Mouse (Mus musculus) T-helper 17 cell (primary cell): Measurements from ENCODE around the gene Ccdc8.

Experiments
- in situ Hi-C, 2 experiments: fragments of 300-600 bp; cut with MboI, MseI; formaldehyde crosslinking; loops; 1 replicate in 1 of 2; 2 replicates in 1 of 2; pipeline ENCODE4 v1.15.1; 2025; ENCODE audit warnings: high pct_unique_total_duplicates in 2 of 2

The Ccdc8 gene

GRCm38 (mm10) chr7:16971160-16971559 is 21.3 kb upstream of the Ccdc8 start:
- in situ Hi-C loops: no loop called here

GRCm38 (mm10) chr7:16974018-16974417 is 18.5 kb upstream of the Ccdc8 start:
- in situ Hi-C loops: no loop called here

GRCm38 (mm10) chr7:16976298-16976697 is 16.2 kb upstream of the Ccdc8 start:
- in situ Hi-C loops: no loop called here

- in situ Hi-C loops: no loop called here
Measured at GRCm38 (mm10) chr7:16978173-16978572, 14.3 kb upstream of the Ccdc8 start.

GRCm38 (mm10) chr7:16978593-16978992 is 13.9 kb upstream of the Ccdc8 start:
- in situ Hi-C loops: no loop called here

GRCm38 (mm10) chr7:16980348-16980747 is 12.2 kb upstream of the Ccdc8 start:
- in situ Hi-C loops: no loop called here

GRCm38 (mm10) chr7:16982859-16983568 is 9.5 kb upstream of the Ccdc8 start, which contains the start of gene Gm42372:
Gene Gm42372, plus strand, starts transcription at chr7:16983086.
- in situ Hi-C loops: no loop called here

GRCm38 (mm10) chr7:16987541-16988149 is 4.9 kb upstream of the Ccdc8 start:
- in situ Hi-C loops: no loop called here

- in situ Hi-C loops: no loop called here
Measured at GRCm38 (mm10) chr7:16988405-16988804, 4.1 kb upstream of the Ccdc8 start.

- in situ Hi-C loops: loop anchor here in 1 of 2 experiments (10.0 kb wide), 1 partner anchor 45 kb away; the partner anchor contains the start of gene Pnmal2
Measured at GRCm38 (mm10) chr7:16990006-16990744, 2.3 kb upstream of the Ccdc8 start.

- in situ Hi-C loops: loop anchor here in 1 of 2 experiments (10.0 kb wide), 1 partner anchor 47 kb away; the partner anchor contains the start of gene Pnmal2
Measured at GRCm38 (mm10) chr7:16991681-16992450, 642 bp upstream of the Ccdc8 start.

- in situ Hi-C loops: loop anchor here in 1 of 2 experiments (10.0 kb wide), 1 partner anchor 49 kb away; the partner anchor contains the start of gene Pnmal2
Measured at GRCm38 (mm10) chr7:16993651-16994399, 1.3 kb downstream of the Ccdc8 start.

GRCm38 (mm10) chr7:16994400-16994799 is 1.9 kb downstream of the Ccdc8 start:
- in situ Hi-C loops: loop anchor here in 1 of 2 experiments (10.0 kb wide), 1 partner anchor 50 kb away; the partner anchor contains the start of gene Pnmal2

GRCm38 (mm10) chr7:16995345-16995744 is 2.8 kb downstream of the Ccdc8 start:
- in situ Hi-C loops: loop anchor here (5.0 to 10.0 kb wide), 2 partner anchors 43 to 51 kb away; partner anchors contain the start of gene Pnmal2 (in 1 of the 2)

GRCm38 (mm10) chr7:16999233-16999632 is 6.7 kb downstream of the Ccdc8 start:
- in situ Hi-C loops: loop anchor here (5.0 to 10.0 kb wide), 2 partner anchors 47 to 54 kb away; partner anchors contain the start of gene Pnmal2 (in 1 of the 2)

GRCm38 (mm10) chr7:16999650-17000049 is 7.1 kb downstream of the Ccdc8 start:
- in situ Hi-C loops: loop anchor here (5.0 to 10.0 kb wide), 3 partner anchors 47 to 55 kb away; partner anchors contain the start of gene Pnmal2 (in 1 of the 2)

- in situ Hi-C loops: loop anchor here in 1 of 2 experiments (5.0 kb wide), 1 partner anchor 50 kb away; no protein-coding TSS in a partner anchor
Measured at GRCm38 (mm10) chr7:17002375-17003195, 10.1 kb downstream of the Ccdc8 start.

- in situ Hi-C loops: loop anchor here in 1 of 2 experiments (5.0 kb wide), 1 partner anchor 49 kb away; no protein-coding TSS in a partner anchor
Measured at GRCm38 (mm10) chr7:17003230-17003960, 10.9 kb downstream of the Ccdc8 start.
